Mouse (Mus musculus): ENCODE data around the gene Prdm16.

The Prdm16 gene

DNA sequence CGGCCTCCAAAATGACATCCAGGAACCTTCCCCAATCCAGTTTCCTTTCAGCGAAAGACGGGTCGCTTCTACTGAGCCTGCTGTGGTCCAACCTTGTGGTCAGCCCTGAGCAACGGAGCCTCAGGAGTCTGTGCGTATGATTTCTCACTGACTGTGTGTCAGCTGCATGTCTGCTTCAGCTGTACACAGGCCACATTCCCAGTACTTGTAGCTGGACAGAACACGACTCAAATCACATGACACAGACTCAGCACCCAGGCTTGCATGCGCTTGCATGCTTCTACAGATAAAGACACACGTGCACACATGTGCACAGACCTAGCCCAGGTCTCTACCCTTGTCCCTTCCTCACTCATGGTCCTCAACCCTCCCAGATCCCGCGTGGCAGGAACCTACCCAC is 79.5 kb downstream of the Prdm16 start:
- DNase-seq (ENCODE audit: low spot score), result no peak

DNA sequence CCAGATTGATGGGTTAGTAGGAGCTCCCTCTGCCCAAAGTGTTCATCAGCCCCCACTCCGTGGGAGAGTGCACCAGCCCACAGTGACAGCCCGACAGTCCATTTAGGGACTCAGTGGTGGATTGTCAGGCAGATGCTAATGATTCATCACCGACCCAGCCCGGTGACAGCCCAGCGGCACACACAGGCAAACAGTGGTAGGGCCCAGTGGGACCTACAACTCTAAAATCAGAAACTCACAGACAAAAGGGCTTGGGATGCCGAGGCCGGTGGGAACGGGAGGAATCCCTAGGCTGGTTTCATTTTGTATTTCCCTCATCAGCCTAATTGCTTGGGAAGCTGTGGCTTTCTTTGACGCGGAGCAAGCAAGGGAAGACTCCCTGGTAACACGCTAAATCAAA is 80.3 kb downstream of the Prdm16 start:
- peak; percentile 56 for DNase-seq (ENCODE audit: low spot score)

DNA sequence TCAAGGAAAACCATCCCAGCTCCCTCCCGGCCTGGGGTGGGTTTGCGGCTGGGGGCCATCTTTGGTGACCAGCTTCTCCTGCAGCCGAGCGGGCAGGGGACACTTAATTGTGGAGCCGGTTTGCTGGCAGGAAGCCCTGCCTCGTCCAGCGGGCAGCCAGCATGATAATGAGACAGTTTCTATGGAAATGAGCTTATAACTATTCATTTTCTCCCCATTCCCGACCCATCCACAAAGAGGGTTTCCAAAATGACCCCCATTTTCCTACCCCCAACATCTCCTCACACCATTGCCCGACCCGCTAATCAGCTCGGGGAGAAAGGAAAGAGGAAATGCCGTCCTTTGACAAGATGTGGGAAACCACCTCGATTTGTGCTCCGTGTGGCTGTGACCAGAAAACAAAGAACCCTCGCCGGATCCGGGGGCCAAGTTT is 86.7 kb downstream of the Prdm16 start:
- no peak for DNase-seq (ENCODE audit: low spot score)

- DNase-seq (ENCODE audit: low spot score), result no peak
Observed at GRCm38 (mm10) chr4:154549497-154549896, 87.2 kb downstream of the Prdm16 start.

GRCm38 (mm10) chr4:154547176-154547855 is 89.4 kb downstream of the Prdm16 start:
- DNase-seq (ENCODE audit: low spot score), result no peak

DNA sequence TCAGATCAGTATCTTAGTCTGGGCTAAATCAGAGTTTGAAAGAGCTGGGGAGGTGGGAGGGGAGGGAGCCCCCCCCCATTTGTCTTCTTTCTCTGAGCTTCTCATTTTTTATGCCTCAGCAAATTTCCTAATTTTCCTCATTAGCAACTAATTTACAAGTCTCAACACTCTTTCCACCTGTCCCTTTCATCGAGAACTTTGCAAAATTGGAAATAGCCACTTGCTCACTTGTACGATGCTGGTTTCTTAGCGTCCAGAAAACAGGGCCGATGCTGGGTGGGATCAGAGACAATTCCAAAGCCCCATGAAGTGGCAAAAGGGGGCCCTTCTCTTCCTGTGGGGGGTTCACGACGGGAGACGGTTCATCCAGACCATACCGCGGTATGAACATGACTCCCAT is 91.4 kb downstream of the Prdm16 start:
- DNase-seq (ENCODE audit: low spot score), result no peak

DNA sequence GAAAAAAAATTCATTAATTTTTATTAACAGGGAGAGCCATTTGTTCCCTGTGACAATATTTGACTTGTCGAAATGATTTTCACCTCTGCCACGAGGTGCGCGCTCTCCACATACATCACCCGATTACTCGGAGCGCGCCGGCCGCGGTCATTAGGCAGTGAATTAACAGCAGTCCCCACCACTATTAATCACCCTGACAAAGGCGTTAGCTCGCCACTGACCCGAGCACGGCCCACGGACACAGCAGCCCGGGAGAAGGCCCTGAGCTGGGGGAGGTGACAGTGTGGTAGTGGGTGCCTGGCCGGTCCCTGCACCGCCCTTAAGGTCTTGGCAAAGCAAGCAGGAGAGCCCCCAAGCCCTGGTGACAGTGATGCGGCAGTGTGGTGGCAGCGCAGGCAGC is 92.8 kb downstream of the Prdm16 start:
- DNase-seq (ENCODE audit: low spot score), result peak; percentile 47

GRCm38 (mm10) chr4:154543128-154543527 is 93.5 kb downstream of the Prdm16 start:
- no peak for DNase-seq (ENCODE audit: low spot score)

GRCm38 (mm10) chr4:154542568-154542967 is 94.1 kb downstream of the Prdm16 start:
- DNase-seq (ENCODE audit: low spot score), result no peak

GRCm38 (mm10) chr4:154541632-154542276 is 94.9 kb downstream of the Prdm16 start:
- no peak for DNase-seq (ENCODE audit: low spot score)

DNA sequence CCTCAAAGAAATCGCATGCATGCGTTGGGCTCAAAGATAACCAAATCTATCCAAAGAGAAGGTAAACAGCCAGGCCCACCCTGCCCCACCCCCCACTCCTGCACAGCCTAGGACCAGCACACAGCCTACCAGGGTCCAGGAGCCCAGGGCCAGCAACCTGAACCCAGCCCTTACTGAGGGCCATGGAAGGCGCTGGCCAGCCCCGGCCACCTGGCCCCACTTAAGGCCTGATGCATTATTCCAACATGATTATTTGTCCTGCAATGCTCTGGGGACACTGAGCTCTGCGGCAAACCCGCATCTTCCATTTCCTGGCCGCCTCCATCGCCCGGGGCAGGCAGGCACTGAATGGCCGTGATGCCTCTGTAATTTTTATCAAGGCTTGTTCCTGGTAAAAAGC is 96.0 kb downstream of the Prdm16 start:
- DNase-seq (ENCODE audit: low spot score), result no peak

GRCm38 (mm10) chr4:154539703-154540102 is 97.0 kb downstream of the Prdm16 start:
- DNase-seq (ENCODE audit: low spot score), result no peak

- DNase-seq (ENCODE audit: low spot score), result no peak
Observed at GRCm38 (mm10) chr4:154538727-154539126, 97.9 kb downstream of the Prdm16 start.

GRCm38 (mm10) chr4:154536110-154536509 is 100.6 kb downstream of the Prdm16 start:
- no peak for DNase-seq (ENCODE audit: low spot score)

- no peak for DNase-seq (ENCODE audit: low spot score)
Observed at GRCm38 (mm10) chr4:154531368-154531767, 105.3 kb downstream of the Prdm16 start.

GRCm38 (mm10) chr4:154530336-154530735 is 106.3 kb downstream of the Prdm16 start:
- DNase-seq (ENCODE audit: low spot score), result no peak

GRCm38 (mm10) chr4:154527506-154527905 is 109.2 kb downstream of the Prdm16 start:
- DNase-seq (ENCODE audit: low spot score), result no peak

DNA sequence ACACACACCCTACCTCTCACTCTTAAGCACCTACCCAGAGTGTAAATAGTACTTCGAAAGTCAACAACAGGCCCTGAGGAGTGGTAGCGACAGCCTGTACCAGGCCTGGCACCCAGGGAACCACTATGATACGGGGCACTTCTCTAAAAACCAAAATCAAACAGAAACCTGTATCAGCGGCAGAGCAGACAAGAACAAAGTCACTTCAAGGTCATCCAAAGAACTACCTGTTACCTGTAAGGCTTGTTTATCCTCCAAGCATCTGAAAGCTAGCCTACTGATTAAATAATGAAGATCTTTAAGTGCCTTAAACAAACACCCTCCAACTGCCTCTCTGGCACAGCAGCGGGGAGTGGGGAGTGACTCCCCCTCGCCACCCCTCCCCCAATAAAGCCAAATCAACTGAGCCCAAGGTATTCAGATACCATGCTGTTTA is 110.3 kb downstream of the Prdm16 start:
- no peak for DNase-seq (ENCODE audit: low spot score)

DNA sequence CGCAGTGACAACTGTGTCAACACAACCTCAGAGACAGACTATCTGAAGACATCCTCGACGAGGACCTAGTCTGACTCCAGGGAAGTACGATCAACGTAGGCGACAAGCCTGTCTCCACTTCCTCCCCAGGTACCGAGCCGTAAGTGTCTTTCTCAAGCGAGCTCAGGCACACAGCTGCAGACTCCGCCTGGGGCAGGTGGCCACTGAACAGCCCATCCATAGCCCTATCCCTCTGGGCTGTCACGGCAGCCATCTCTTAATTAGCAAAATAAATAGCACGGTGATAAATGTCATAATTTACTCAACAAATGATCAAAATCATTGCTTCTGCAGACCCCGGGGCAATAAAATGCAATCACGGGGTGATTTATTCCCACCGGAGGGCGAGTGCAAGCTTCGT is 112.8 kb downstream of the Prdm16 start:
- no peak for DNase-seq (ENCODE audit: low spot score)

DNA sequence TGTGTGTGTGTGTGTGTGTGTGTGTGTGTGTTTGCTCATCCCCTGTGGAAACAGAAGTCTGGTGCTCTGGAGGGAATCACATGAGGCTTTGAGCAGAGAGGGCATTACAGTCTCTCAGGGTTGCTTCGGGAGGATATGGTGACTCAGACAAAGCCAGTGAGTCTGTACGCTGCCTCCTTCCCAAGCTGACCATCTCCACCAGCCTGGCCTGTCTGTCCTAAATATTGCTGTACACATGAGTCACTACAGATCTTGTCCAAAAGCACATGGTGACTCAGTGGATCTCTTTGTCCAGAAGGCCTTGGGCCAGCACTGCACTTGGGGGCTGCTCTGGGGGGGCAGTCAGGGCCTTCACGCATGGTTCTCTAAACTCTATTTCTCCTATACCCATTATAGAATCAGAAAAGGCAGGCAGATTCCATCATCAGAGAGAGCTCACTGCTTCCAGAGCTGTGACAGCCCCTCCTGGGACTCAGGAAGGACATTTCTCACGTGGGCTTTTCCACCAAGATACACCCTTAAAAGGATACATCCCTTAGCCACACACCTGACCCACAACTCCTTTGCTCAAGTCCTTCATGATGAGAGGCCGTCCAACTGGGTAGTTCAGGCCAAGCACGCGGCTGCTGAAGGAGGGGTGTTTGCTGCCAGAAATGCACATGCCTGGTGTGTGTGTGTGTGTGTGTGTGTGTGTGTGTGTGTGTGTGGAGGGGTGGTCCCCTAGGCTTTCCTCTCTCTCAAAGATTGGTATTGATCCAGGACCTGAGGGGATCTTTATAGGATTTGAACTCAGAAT is 114.6 kb downstream of the Prdm16 start:
- DNase-seq (ENCODE audit: low spot score), result no peak

- no peak for DNase-seq (ENCODE audit: low spot score)
Observed at GRCm38 (mm10) chr4:154519470-154520037, 117.1 kb downstream of the Prdm16 start.

- DNase-seq (ENCODE audit: low spot score), result no peak
Observed at GRCm38 (mm10) chr4:154517991-154518390, 118.7 kb downstream of the Prdm16 start.

- no peak for DNase-seq (ENCODE audit: low spot score)
Observed at GRCm38 (mm10) chr4:154516470-154516869, 120.2 kb downstream of the Prdm16 start.

Measured in retina, embryonic 14.5 days (tissue).